ENCODE assay signal across 8 mouse cellular contexts in the genomic region with DNA sequence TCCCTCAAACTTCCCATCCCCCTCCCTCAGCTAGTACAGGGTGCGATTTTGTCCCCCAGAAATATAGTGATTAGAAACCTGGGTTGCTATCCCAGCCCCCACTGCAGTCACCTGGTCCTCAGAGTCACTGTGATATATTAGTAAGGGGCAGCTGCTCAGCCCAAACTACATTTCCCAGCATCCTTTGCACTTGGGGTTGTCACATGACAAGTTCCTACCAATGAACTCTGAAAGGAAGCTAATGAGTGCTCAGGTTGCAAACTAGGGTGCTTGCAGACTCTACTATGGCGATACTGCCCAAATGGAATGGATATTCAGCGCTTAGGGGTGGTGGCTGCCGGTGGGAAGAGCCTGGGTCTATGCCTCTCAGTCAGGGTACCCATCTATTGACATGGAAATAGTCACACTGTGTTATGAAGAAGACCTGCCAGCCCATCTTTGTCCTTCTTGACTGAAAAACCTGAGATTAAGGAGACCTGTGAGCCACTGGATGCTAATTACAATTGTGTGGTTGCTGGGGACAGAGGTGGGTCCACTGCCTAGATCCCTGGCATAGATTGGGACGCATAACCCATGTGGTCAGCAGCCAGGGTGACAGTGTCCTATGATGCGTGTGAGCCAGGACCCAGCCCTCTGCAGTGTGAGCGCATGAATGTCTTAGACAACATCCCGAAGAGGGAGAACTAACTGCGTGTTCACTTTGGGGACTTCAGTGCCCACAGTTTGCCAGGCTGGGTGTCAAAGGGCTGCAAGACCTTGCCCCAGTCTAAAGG. TPM values are rescaled to one million over a fixed set of nuclear protein-coding genes. Genes with fewer than 3 reads are reported as not detected.
DNase-seq lines count a peak whose midpoint lies in the region; ATAC-seq and TF ChIP-seq lines count a peak whose summit lies in the region.

No protein-coding gene starts in this region.

- DNase-seq in cerebellum, postnatal 4 days (ENCODE audit: low spot score in 2 of 2): no peak
- DNase-seq in midbrain, embryonic 10.5 days (ENCODE audit: low spot score): peak; percentile 52
- DNase-seq in thymus, postnatal 25 days: peak; percentile 33
- DNase-seq in adrenal gland, adult 18-20 months (ENCODE audit: low spot score in 2 of 2): no peak

- H3K4me2 ChIP-seq in forebrain, embryonic 12.5 days: peak overlapping the region; percentile 35
- H3K4me2 ChIP-seq in kidney, embryonic 16.5 days (replicated peaks; ENCODE audit: low read depth, low read length): peak overlapping the region; percentile 38

- H3K27me3 ChIP-seq in E14TG2a.4 (ENCODE audit: insufficient read depth, low read length): 0 out of 2 replicates have a peak, but pooled peaks cover 3% of the 10 kb centered on the region
- no peaks in the 10 kb centered on the region for H3K27me3 ChIP-seq in forebrain, embryonic 12.5 days
- H3K27me3 ChIP-seq in kidney, embryonic 16.5 days (ENCODE audit: insufficient read depth, low read length): no peaks in the 10 kb centered on the region
- H3K27me3 ChIP-seq in midbrain, embryonic 10.5 days (ENCODE audit: low read depth, poor library complexity, severe bottlenecking): no peaks in the 10 kb centered on the region

- TF ChIP-seq CTCF in E14TG2a.4 (conservative IDR thresholded peaks at IDR 0.05; ENCODE audit: low read length): no peak

- H3K4me3 ChIP-seq in E14TG2a.4 (replicated peaks; ENCODE audit: low read length): peak overlapping the region; percentile 41
- no peak overlapping the region for H3K4me3 ChIP-seq in forebrain, embryonic 12.5 days (replicated peaks)
- H3K4me3 ChIP-seq in kidney, embryonic 16.5 days (ENCODE audit: low read length): no peak overlapping the region
- peak overlapping the region; percentile 31 for H3K4me3 ChIP-seq in midbrain, embryonic 10.5 days

- peaks cover 79% of the 10 kb centered on the region for H3K4me1 ChIP-seq in E14TG2a.4 (replicated peaks; ENCODE audit: low read depth, low read length)
- H3K4me1 ChIP-seq in forebrain, embryonic 12.5 days: peaks cover 14% of the 10 kb centered on the region
- peaks cover 8% of the 10 kb centered on the region for H3K4me1 ChIP-seq in kidney, embryonic 16.5 days (ENCODE audit: insufficient read depth, low read length)
- H3K4me1 ChIP-seq in midbrain, embryonic 10.5 days: peaks cover 40% of the 10 kb centered on the region

- H3K36me3 ChIP-seq in E14TG2a.4 (ENCODE audit: insufficient read depth, low read length): peaks cover 37% of the 10 kb centered on the region
- no peaks in the 10 kb centered on the region for H3K36me3 ChIP-seq in forebrain, embryonic 12.5 days (replicated peaks)
- H3K36me3 ChIP-seq in kidney, embryonic 16.5 days (ENCODE audit: insufficient read depth, low read length): no peaks in the 10 kb centered on the region
- no peaks in the 10 kb centered on the region for H3K36me3 ChIP-seq in midbrain, embryonic 10.5 days

- peak; percentile 32; the same call in 1 of the 2 replicates for ATAC-seq in cerebellum, adult (ENCODE audit: insufficient number of reproducible peaks, low FRiP score, low TSS enrichment)
- peak; percentile 85 for ATAC-seq in forebrain, embryonic 12.5 days (ENCODE audit: low FRiP score)
- ATAC-seq in kidney, embryonic 16.5 days (ENCODE audit: low FRiP score, low TSS enrichment): peak; percentile 40

- no peaks in the 10 kb centered on the region for H3K9me3 ChIP-seq in E14TG2a.4 (ENCODE audit: low read length)
- H3K9me3 ChIP-seq in forebrain, embryonic 12.5 days: no peaks in the 10 kb centered on the region
- no peaks in the 10 kb centered on the region for H3K9me3 ChIP-seq in kidney, embryonic 16.5 days (ENCODE audit: low read length)
- no peaks in the 10 kb centered on the region for H3K9me3 ChIP-seq in midbrain, embryonic 10.5 days (replicated peaks)

- H3K9ac ChIP-seq in forebrain, embryonic 12.5 days: no peak overlapping the region
- no peak overlapping the region for H3K9ac ChIP-seq in kidney, embryonic 16.5 days (replicated peaks; ENCODE audit: low read length)

- WGBS in forebrain, embryonic 12.5 days: 51% methylated on average over 9 of the region's 9 CpGs
- 53% methylated on average over 9 of the region's 9 CpGs for WGBS in kidney, embryonic 16.5 days
- WGBS in midbrain, embryonic 10.5 days: 51% methylated on average over 9 of the region's 9 CpGs

- H3K27ac ChIP-seq in forebrain, embryonic 12.5 days: no peak overlapping the region
- no peak overlapping the region for H3K27ac ChIP-seq in kidney, embryonic 16.5 days (ENCODE audit: low read length)
- H3K27ac ChIP-seq in midbrain, embryonic 10.5 days (replicated peaks): peak overlapping the region; percentile 69

RNA-seq across cellular contexts. Expression of gene Alpl, which starts 56.8 kb away (rescaled TPM):
- 13.1 and 15.5 TPM in 2 replicates for polyA plus RNA-seq in forebrain, embryonic 12.5 days (2016; fragmentation: Nextera tagmentation; extraction: Ambion mirVana)
- 19.2 and 19.3 TPM in 2 replicates for polyA plus RNA-seq in kidney, embryonic 16.5 days (2015; fragmentation: Nextera tagmentation; extraction: Ambion mirVana)
- 34.2 and 38.6 TPM in 2 replicates for polyA plus RNA-seq in midbrain, embryonic 10.5 days (2016; fragmentation: Nextera tagmentation; extraction: Ambion mirVana)
- 10 to 100 TPM in 1 of 2 experiments, 1 to 10 TPM in 1; 6.8 to 99.4 TPM for total RNA-seq in adrenal gland, adult 18-20 months (2021)

Comparison
In these comparisons a context has a peak if more than half of its experiments do, and no peak if none do; other contexts are left out.
1. ATAC-seq: peak in every context shown above with its lines; median percentile 85 in forebrain, embryonic 12.5 days; 40 in kidney, embryonic 16.5 days; 32 in cerebellum, adult.
2. DNase-seq: peak in midbrain, embryonic 10.5 days (single experiment) and thymus, postnatal 25 days (single experiment); none in cerebellum, postnatal 4 days (0 of 2) and adrenal gland, adult 18-20 months (0 of 2).
3. H3K4me3 ChIP-seq: peak in E14TG2a.4 (single experiment) and midbrain, embryonic 10.5 days (single experiment); none in forebrain, embryonic 12.5 days (single experiment) and kidney, embryonic 16.5 days (single experiment).